10 mouse cellular contexts compared by ENCODE assay signal in genomic region chr16:95855230-95855629, GRCm38 (mm10).
DNase-seq lines count a peak whose midpoint lies in the region; ATAC-seq and TF ChIP-seq lines count a peak whose summit lies in the region.
"Had no signal": no experiment of that assay in that cellular context is flagged by ENCODE, and none has a peak within 500 bp of the region (broad histone marks: within the 10 kb centered on the region; RNA-seq: fewer than 3 reads in every experiment).

No protein-coding gene starts in this region.

- no peak overlapping the region for H3K4me3 ChIP-seq in hindbrain, postnatal 0 days (ENCODE audit: low read length)
- H3K4me3 ChIP-seq in hindbrain, embryonic 13.5 days, result no peak overlapping the region
- no peak overlapping the region for H3K4me3 ChIP-seq in limb, embryonic 12.5 days (replicated peaks)
- no peak overlapping the region for H3K4me3 ChIP-seq in stomach, embryonic 15.5 days (replicated peaks)
- no peak overlapping the region for H3K4me3 ChIP-seq in forebrain, embryonic 11.5 days (ENCODE audit: low read depth, low read length)

- TF ChIP-seq CTCF in hindbrain, postnatal 0 days (IDR thresholded peaks at IDR 0.05; ENCODE audit: low read depth), result no peak

- H3K36me3 ChIP-seq in hindbrain, postnatal 0 days (ENCODE audit: insufficient read depth, low read length), result no peaks in the 10 kb centered on the region
- H3K36me3 ChIP-seq in hindbrain, embryonic 13.5 days, result no peaks in the 10 kb centered on the region
- H3K36me3 ChIP-seq in limb, embryonic 12.5 days, result no peaks in the 10 kb centered on the region
- H3K36me3 ChIP-seq in stomach, embryonic 15.5 days, result no peaks in the 10 kb centered on the region
- no peaks in the 10 kb centered on the region for H3K36me3 ChIP-seq in forebrain, embryonic 11.5 days (ENCODE audit: control insufficient read depth, insufficient read depth, low read length)

- no peak overlapping the region for H3K4me2 ChIP-seq in hindbrain, postnatal 0 days (ENCODE audit: low read depth, low read length)
- no peak overlapping the region for H3K4me2 ChIP-seq in hindbrain, embryonic 13.5 days
- no peak overlapping the region for H3K4me2 ChIP-seq in limb, embryonic 12.5 days
- no peak overlapping the region for H3K4me2 ChIP-seq in stomach, embryonic 15.5 days
- H3K4me2 ChIP-seq in forebrain, embryonic 11.5 days (ENCODE audit: low read depth, low read length, severe bottlenecking), result no peak overlapping the region

- no peak overlapping the region for H3K27ac ChIP-seq in hindbrain, postnatal 0 days
- H3K27ac ChIP-seq in hindbrain, embryonic 13.5 days, result no peak overlapping the region
- 0 out of 2 replicates have a peak overlapping the region, but pooled peaks have one; percentile 12 for H3K27ac ChIP-seq in limb, embryonic 12.5 days
- H3K27ac ChIP-seq in stomach, embryonic 15.5 days, result peak overlapping the region; percentile 84
- no peak overlapping the region for H3K27ac ChIP-seq in forebrain, embryonic 11.5 days (ENCODE audit: low read depth, low read length)

- H3K9ac ChIP-seq in hindbrain, postnatal 0 days (replicated peaks; ENCODE audit: low read length), result no peak overlapping the region
- H3K9ac ChIP-seq in hindbrain, embryonic 13.5 days, result no peak overlapping the region
- H3K9ac ChIP-seq in limb, embryonic 12.5 days (replicated peaks), result no peak overlapping the region
- H3K9ac ChIP-seq in stomach, embryonic 15.5 days, result no peak overlapping the region
- H3K9ac ChIP-seq in forebrain, embryonic 11.5 days (ENCODE audit: low read length), result no peak overlapping the region

- ATAC-seq in hindbrain, postnatal 0 days, result no peak
- no peak for ATAC-seq in hindbrain, embryonic 13.5 days (ENCODE audit: low FRiP score)
- no peak for ATAC-seq in limb, embryonic 12.5 days (ENCODE audit: insufficient number of reproducible peaks, insufficient read depth, low FRiP score, low TSS enrichment, low read depth)
- ATAC-seq in stomach, embryonic 15.5 days (ENCODE audit: insufficient read depth, low FRiP score, low read depth), result peak; percentile 93
- no peak for ATAC-seq in forebrain, embryonic 11.5 days (replicated peaks; ENCODE audit: low FRiP score)
- ATAC-seq: hindbrain, embryonic 16.5 days had no signal

- no peaks in the 10 kb centered on the region for H3K9me3 ChIP-seq in hindbrain, postnatal 0 days (ENCODE audit: low read length)
- no peaks in the 10 kb centered on the region for H3K9me3 ChIP-seq in hindbrain, embryonic 13.5 days
- H3K9me3 ChIP-seq in limb, embryonic 12.5 days, result no peaks in the 10 kb centered on the region
- no peaks in the 10 kb centered on the region for H3K9me3 ChIP-seq in stomach, embryonic 15.5 days
- no peaks in the 10 kb centered on the region for H3K9me3 ChIP-seq in forebrain, embryonic 11.5 days (ENCODE audit: control insufficient read depth, low read length)

- H3K27me3 ChIP-seq in hindbrain, postnatal 0 days (ENCODE audit: insufficient read depth, low read length), result no peaks in the 10 kb centered on the region
- no peaks in the 10 kb centered on the region for H3K27me3 ChIP-seq in hindbrain, embryonic 13.5 days
- no peaks in the 10 kb centered on the region for H3K27me3 ChIP-seq in limb, embryonic 12.5 days
- H3K27me3 ChIP-seq in stomach, embryonic 15.5 days (replicated peaks), result no peaks in the 10 kb centered on the region
- no peaks in the 10 kb centered on the region for H3K27me3 ChIP-seq in forebrain, embryonic 11.5 days (ENCODE audit: control insufficient read depth, insufficient read depth, low read length)

- no peaks in the 10 kb centered on the region for H3K4me1 ChIP-seq in hindbrain, postnatal 0 days (ENCODE audit: insufficient read depth, low read length)
- no peaks in the 10 kb centered on the region for H3K4me1 ChIP-seq in hindbrain, embryonic 13.5 days (replicated peaks)
- no peaks in the 10 kb centered on the region for H3K4me1 ChIP-seq in limb, embryonic 12.5 days (replicated peaks)
- H3K4me1 ChIP-seq in stomach, embryonic 15.5 days, result 0 out of 2 replicates have a peak, but pooled peaks cover 6% of the 10 kb centered on the region
- no peaks in the 10 kb centered on the region for H3K4me1 ChIP-seq in forebrain, embryonic 11.5 days (replicated peaks; ENCODE audit: control insufficient read depth, insufficient read depth, low read length)

- peak; percentile 9 for DNase-seq in hindbrain, postnatal 0 days (ENCODE audit: low spot score)
- peak; percentile 61 to 69 for DNase-seq in adrenal gland, postnatal 36 days
- no peak for DNase-seq in forebrain, embryonic 11.5 days (ENCODE audit: low spot score)
- DNase-seq in right cerebral cortex, adult 18-20 months, result no peak
- DNase-seq in spleen, adult 18-20 months, result no peak
- DNase-seq: left cerebral cortex, postnatal 4 days had no signal

- 58% methylated on average over 2 of the region's 2 CpGs for WGBS in hindbrain, postnatal 0 days
- WGBS in hindbrain, embryonic 13.5 days, result 81% methylated on average over 2 of the region's 2 CpGs
- WGBS in limb, embryonic 12.5 days, result 82% methylated on average over 2 of the region's 2 CpGs
- 53% methylated on average over 2 of the region's 2 CpGs for WGBS in stomach, embryonic 15.5 days
- 84% methylated on average over 2 of the region's 2 CpGs for WGBS in forebrain, embryonic 11.5 days

Comparison
In these comparisons a context has a peak if more than half of its experiments do, and no peak if none do; other contexts are left out.
1. DNase-seq: peak in hindbrain, postnatal 0 days (single experiment) and adrenal gland, postnatal 36 days (2 of 2); none in forebrain, embryonic 11.5 days (single experiment), right cerebral cortex, adult 18-20 months (single experiment) and spleen, adult 18-20 months (0 of 2).
2. H3K27ac ChIP-seq: peak in limb, embryonic 12.5 days (single experiment) and stomach, embryonic 15.5 days (single experiment); none in hindbrain, postnatal 0 days (single experiment), hindbrain, embryonic 13.5 days (single experiment) and forebrain, embryonic 11.5 days (single experiment).